Mouse (Mus musculus) forebrain, embryonic 15.5 days (tissue): ENCODE measurements around the gene Ccnc. TPM values are rescaled to one million over a fixed set of nuclear protein-coding genes. Genes with fewer than 3 reads are reported as not detected.

Source experiments
- ATAC-seq: fragments of 200-750 bp; cut with Nextera tagmentation; replicated peaks from 2 replicates; pipeline ENCODE4 v1.8.0; 2017; ENCODE audit warnings: mild to moderate bottlenecking, moderate TSS enrichment, moderate library complexity
- H3K27ac ChIP-seq: fragments of 300-500 bp; sonication (generic); replicated peaks from 2 replicates; pipeline ENCODE4 v1.5.1; 2015; ENCODE audit warnings: mild to moderate bottlenecking, inconsistent platforms
- H3K27me3 ChIP-seq: fragments of 300-500 bp; sonication (generic); 2 replicates; pipeline ENCODE4 v1.6.1; 2015; ENCODE audit warnings: inconsistent platforms
- H3K36me3 ChIP-seq: fragments of 300-500 bp; sonication (generic); 2 replicates; pipeline ENCODE4 v1.6.1; 2015; ENCODE audit warnings: mild to moderate bottlenecking, inconsistent platforms
- H3K4me1 ChIP-seq: fragments of 300-500 bp; sonication (generic); 2 replicates; pipeline ENCODE4 v1.6.1; 2015; ENCODE audit warnings: inconsistent platforms
- H3K4me2 ChIP-seq: fragments of 300-500 bp; sonication (generic); replicated peaks from 2 replicates; pipeline ENCODE4 v1.6.1; 2015; ENCODE audit warnings: mild to moderate bottlenecking, inconsistent platforms
- H3K4me3 ChIP-seq: fragments of 300-500 bp; sonication (generic); 2 replicates; pipeline ENCODE4 v1.5.1; 2015; ENCODE audit warnings: mild to moderate bottlenecking, inconsistent platforms
- H3K9ac ChIP-seq: fragments of 300-500 bp; sonication (generic); replicated peaks from 2 replicates; pipeline ENCODE4 v1.6.1; 2015; ENCODE audit warnings: mild to moderate bottlenecking, inconsistent platforms
- H3K9me3 ChIP-seq: fragments of 300-500 bp; sonication (generic); 2 replicates; pipeline ENCODE4 v1.6.1; 2016; ENCODE audit warnings: inconsistent platforms
- whole genome bisulfite sequencing: fragments of 180-500 bp; shearing (Covaris S2); methylation state at CpG from one replicate; pipeline ENCODE4 v1.1.7; 2015; ENCODE audit warnings: mixed read lengths; 5-methylcytosine and 5-hydroxymethylcytosine counted together
- polyA plus RNA-seq: library from polyadenylated mRNA; unstranded; fragments of >200 nt; fragmentation: Nextera tagmentation; extraction: Ambion mirVana; gene quantifications from 2 replicates; pipeline ENCODE4 v1.2.1, GENCODE M21; 2015

Gene Ccnc
- polyA plus RNA-seq = 65.0 and 72.7 TPM in 2 replicates

- WGBS = 0% methylated on average over 37 of the region's 37 CpGs
- ATAC-seq = peak; percentile 99
- H3K9ac ChIP-seq = peak within 1 kb of the TSS; percentile 66
These were observed at the start of gene Ccnc for GRCm38 (mm10) chr4:21727615-21728165. Gene Ccnc (plus strand): TSS chr4:21727701.

GRCm38 (mm10) chr4:21678101-21678974 lies 49.2 kb upstream of the Ccnc start:
- 0 out of 2 replicates have a peak, but pooled peaks have one; percentile 18 for ATAC-seq
- no peak overlapping the region for H3K27ac ChIP-seq
- peak overlapping the region; percentile 37 for H3K4me2 ChIP-seq
- no peaks in the 10 kb centered on the region for H3K9me3 ChIP-seq
- H3K4me1 ChIP-seq = peaks cover 22% of the 10 kb centered on the region
- H3K36me3 ChIP-seq = no peaks in the 10 kb centered on the region
- peaks cover 93% of the 10 kb centered on the region for H3K27me3 ChIP-seq
- H3K9ac ChIP-seq = no peak overlapping the region
- peak overlapping the region; percentile 33 for H3K4me3 ChIP-seq
- under 1% methylated on average over 83 of the region's 84 CpGs for WGBS

More at GRCm38 (mm10) chr4:21727615-21728165, at the start of gene Ccnc:
- no peaks in the 10 kb centered on the region for H3K9me3 ChIP-seq
- peak within 1 kb of the TSS; percentile 87 for H3K27ac ChIP-seq
- H3K36me3 ChIP-seq = peaks cover 3% of the 10 kb centered on the region
- H3K4me2 ChIP-seq = peak within 1 kb of the TSS; percentile 58
- H3K4me1 ChIP-seq = peaks cover 13% of the 10 kb centered on the region
- H3K4me3 ChIP-seq = peak within 1 kb of the TSS; percentile 54
- no peaks in the 10 kb centered on the region for H3K27me3 ChIP-seq

- Histone ChIP-seq H3K27ac (no peak overlapping the region), H3K36me3 (no peaks in the 10 kb centered on the region), H3K9me3 (no peaks in the 10 kb centered on the region), H3K4me3 (peak overlapping the region; percentile 33), H3K4me1 (peaks cover 19% of the 10 kb centered on the region), H3K4me2 (peak overlapping the region; percentile 37), H3K9ac (no peak overlapping the region), H3K27me3 (peaks cover 96% of the 10 kb centered on the region)
- ATAC-seq = peak; percentile 86
- WGBS = 0% methylated on average over 40 of the region's 79 CpGs
These were observed 48.4 kb upstream of the Ccnc start for GRCm38 (mm10) chr4:21678975-21679623.

GRCm38 (mm10) chr4:21679624-21680480 lies 47.6 kb upstream of the Ccnc start:
- Histone ChIP-seq H3K27me3 (peaks cover 97% of the 10 kb centered on the region), H3K4me3 (peak overlapping the region; percentile 33), H3K27ac (no peak overlapping the region), H3K4me2 (peak overlapping the region; percentile 37), H3K4me1 (peaks cover 17% of the 10 kb centered on the region), H3K36me3 (no peaks in the 10 kb centered on the region), H3K9ac (no peak overlapping the region), H3K9me3 (no peaks in the 10 kb centered on the region)
- peak; percentile 42 for ATAC-seq
- 2% methylated on average over 41 of the region's 42 CpGs for WGBS

- H3K9me3 ChIP-seq = no peaks in the 10 kb centered on the region
- no peak overlapping the region for H3K27ac ChIP-seq
- no peak for ATAC-seq
- H3K27me3 ChIP-seq = peaks cover 98% of the 10 kb centered on the region
- no peak overlapping the region for H3K4me2 ChIP-seq
- peaks cover 22% of the 10 kb centered on the region for H3K4me1 ChIP-seq
- no peak overlapping the region for H3K9ac ChIP-seq
- H3K4me3 ChIP-seq = no peak overlapping the region
- 3% methylated on average over 10 of the region's 10 CpGs for WGBS
- no peaks in the 10 kb centered on the region for H3K36me3 ChIP-seq
These were observed 46.5 kb upstream of the Ccnc start for GRCm38 (mm10) chr4:21680971-21681370.

GRCm38 (mm10) chr4:21682421-21683150 lies 44.9 kb upstream of the Ccnc start:
- Histone ChIP-seq H3K4me3 (no peak overlapping the region), H3K4me1 (peaks cover 22% of the 10 kb centered on the region), H3K9ac (no peak overlapping the region), H3K36me3 (no peaks in the 10 kb centered on the region), H3K4me2 (no peak overlapping the region), H3K27me3 (peaks cover 100% of the 10 kb centered on the region), H3K9me3 (no peaks in the 10 kb centered on the region), H3K27ac (no peak overlapping the region)
- 12% methylated on average over 10 of the region's 10 CpGs for WGBS
- ATAC-seq = no peak

GRCm38 (mm10) chr4:21684341-21684970 lies 43.0 kb upstream of the Ccnc start:
- Histone ChIP-seq H3K9ac (no peak overlapping the region), H3K27ac (no peak overlapping the region), H3K27me3 (peaks cover 84% of the 10 kb centered on the region), H3K36me3 (no peaks in the 10 kb centered on the region), H3K9me3 (no peaks in the 10 kb centered on the region), H3K4me2 (no peak overlapping the region), H3K4me1 (peaks cover 23% of the 10 kb centered on the region), H3K4me3 (no peak overlapping the region)
- WGBS = 1% methylated on average over 14 of the region's 14 CpGs
- no peak for ATAC-seq

GRCm38 (mm10) chr4:21685595-21686091 lies 41.9 kb upstream of the Ccnc start, which contains the start of gene Prdm13:
Gene Prdm13 (minus strand): TSS chr4:21685963.
- peak within 1 kb of the TSS; percentile 16; the same call in 1 of the 2 replicates for H3K4me3 ChIP-seq
- H3K4me1 ChIP-seq = peaks cover 27% of the 10 kb centered on the region
- H3K9me3 ChIP-seq = no peaks in the 10 kb centered on the region
- under 1% methylated on average over 38 of the region's 38 CpGs for WGBS
- H3K4me2 ChIP-seq = no peak within 1 kb of the TSS; the same call in 1 of the 2 replicates
- no peak within 1 kb of the TSS for H3K27ac ChIP-seq
- H3K36me3 ChIP-seq = no peaks in the 10 kb centered on the region
- no peak within 1 kb of the TSS for H3K9ac ChIP-seq
- ATAC-seq = no peak
- H3K27me3 ChIP-seq = peaks cover 79% of the 10 kb centered on the region

GRCm38 (mm10) chr4:21686416-21686815 lies 41.1 kb upstream of the Ccnc start:
- H3K9me3 ChIP-seq = no peaks in the 10 kb centered on the region
- H3K27ac ChIP-seq = no peak overlapping the region
- H3K4me1 ChIP-seq = peaks cover 27% of the 10 kb centered on the region
- H3K9ac ChIP-seq = no peak overlapping the region
- no peak for ATAC-seq
- no peak overlapping the region for H3K4me3 ChIP-seq
- WGBS = 2% methylated on average over 11 of the region's 11 CpGs
- H3K27me3 ChIP-seq = peaks cover 79% of the 10 kb centered on the region
- H3K36me3 ChIP-seq = no peaks in the 10 kb centered on the region
- H3K4me2 ChIP-seq = no peak overlapping the region

GRCm38 (mm10) chr4:21686934-21687333 lies 40.6 kb upstream of the Ccnc start:
- ATAC-seq = no peak
- Histone ChIP-seq H3K9ac (no peak overlapping the region), H3K4me2 (no peak overlapping the region), H3K27ac (no peak overlapping the region), H3K36me3 (no peaks in the 10 kb centered on the region), H3K4me3 (no peak overlapping the region), H3K9me3 (no peaks in the 10 kb centered on the region), H3K4me1 (peaks cover 27% of the 10 kb centered on the region), H3K27me3 (peaks cover 79% of the 10 kb centered on the region)
- 2% methylated on average over 5 of the region's 5 CpGs for WGBS
